Mouse (Mus musculus): ENCODE results near the gene Sh3rf1.

- TF ChIP-seq CTCF (IDR thresholded peaks at IDR 0.05; ENCODE audit: low read depth) (no peak), EP300 (optimal IDR thresholded peaks at IDR 0.05) (no peak)
Measured at GRCm38 (mm10) chr8:61267692-61268091, 44.0 kb downstream of the Sh3rf1 start.
